Mouse (Mus musculus): ENCODE data around the gene Sirpa. TPM values are rescaled to one million over a fixed set of nuclear protein-coding genes. Genes with fewer than 3 reads are reported as not detected.

Gene Sirpa
- total and polyA plus RNA-seq, 3 experiments: 20.4 to 30.6 (median 27.1) TPM

DNA sequence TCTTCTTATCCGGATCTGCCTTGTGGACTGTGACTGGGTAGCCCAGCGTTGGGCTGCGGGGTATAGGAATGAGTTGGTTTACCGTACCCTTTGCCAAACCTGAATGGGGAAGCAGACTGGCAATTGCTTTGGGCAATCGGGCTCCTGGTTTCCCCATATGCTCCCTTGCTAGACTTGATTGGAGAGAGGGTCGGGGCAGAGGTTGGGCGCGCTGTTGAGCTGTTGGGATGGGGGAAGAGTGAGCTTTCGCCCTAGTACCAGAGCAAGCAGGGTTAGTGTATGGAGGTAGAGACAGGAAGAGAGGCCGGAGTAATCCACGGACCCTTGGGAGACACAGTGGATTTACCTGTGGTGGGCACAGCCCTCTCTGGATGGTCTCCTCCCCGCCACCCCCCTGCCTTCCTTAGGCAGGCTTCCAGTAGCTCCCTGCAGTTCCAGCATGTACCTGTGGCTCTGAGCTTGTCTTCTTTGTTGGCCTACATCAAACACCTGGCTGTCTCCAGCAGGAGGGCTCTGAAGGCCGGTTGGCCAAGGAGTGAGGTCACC lies 1.3 kb downstream of the Sirpa start:
- H3K27me3 ChIP-seq (replicated peaks): no peaks in the 10 kb centered on the region
- in situ Hi-C loops (cut with MboI; ENCODE audit: low pct_ligation_motif_present, low pct_unique_long_range_greater_than_20kb, low sequenced_read_pairs) (no loop called here), dilution Hi-C loops (cut with MboI; ENCODE audit: extremely low pct_ligation_motif_present, extremely low pct_unique_long_range_greater_than_20kb, low sequenced_read_pairs) (no loop called here)
- peaks cover 7% of the 10 kb centered on the region for H3K79me2 ChIP-seq (replicated peaks; ENCODE audit: control insufficient read depth, extremely low read depth, insufficient read depth, poor library complexity, severe bottlenecking)
- H3K36me3 ChIP-seq (replicated peaks in 1 of 2; ENCODE audit: control insufficient read depth in 1 of 2, insufficient read depth in 1 of 2, low read length in 1 of 2): peaks cover 0 to 23% of the 10 kb centered on the region in 2 experiments
- H3K9ac ChIP-seq (ENCODE audit: insufficient read depth, low read depth): peak overlapping the region; percentile 55
- H3K27ac ChIP-seq (ENCODE audit: insufficient read depth, low read depth): no peak overlapping the region
- H3K4me2 ChIP-seq (ENCODE audit: insufficient read depth, low read depth, poor library complexity, severe bottlenecking): peak overlapping the region; percentile 63
- no peak for DNase-seq (ENCODE audit: extremely low read depth)
- no peaks in the 10 kb centered on the region for H3K9me3 ChIP-seq (replicated peaks; ENCODE audit: low read length)
- peaks cover 22 to 62% of the 10 kb centered on the region in 2 experiments; a peak in 3 of 4 replicates for H3K4me1 ChIP-seq (ENCODE audit: control insufficient read depth in 1 of 2, insufficient read depth in 2 of 2)
- peak overlapping the region; percentile 67 to 86 (median 70) for H3K4me3 ChIP-seq (replicated peaks in 1 of 3; ENCODE audit: low read depth in 2 of 3, low read length in 2 of 3, poor library complexity in 1 of 3)
- TF ChIP-seq CTCF (conservative IDR thresholded peaks at IDR 0.05 in 1 of 2, IDR thresholded peaks at IDR 0.05 in 1 of 2; ENCODE audit: low read depth in 2 of 2, low read length in 2 of 2) (no peak), HCFC1 (IDR thresholded peaks at IDR 0.05; ENCODE audit: low read depth, low read length) (no peak), CHD2 (IDR thresholded peaks at IDR 0.05; ENCODE audit: low read length) (no peak), ELF1 (IDR thresholded peaks at IDR 0.05; ENCODE audit: low read depth, low read length) (no peak), E2F4 (IDR thresholded peaks at IDR 0.05; ENCODE audit: insufficient replicate concordance, low read depth, low read length) (no peak), MEF2A (IDR thresholded peaks at IDR 0.05; ENCODE audit: borderline replicate concordance, low read depth, low read length) (no peak), RAD21 (IDR thresholded peaks at IDR 0.05; ENCODE audit: low read depth, low read length) (no peak), MAZ (IDR thresholded peaks at IDR 0.05; ENCODE audit: low read depth, low read length) (no peak)

DNA sequence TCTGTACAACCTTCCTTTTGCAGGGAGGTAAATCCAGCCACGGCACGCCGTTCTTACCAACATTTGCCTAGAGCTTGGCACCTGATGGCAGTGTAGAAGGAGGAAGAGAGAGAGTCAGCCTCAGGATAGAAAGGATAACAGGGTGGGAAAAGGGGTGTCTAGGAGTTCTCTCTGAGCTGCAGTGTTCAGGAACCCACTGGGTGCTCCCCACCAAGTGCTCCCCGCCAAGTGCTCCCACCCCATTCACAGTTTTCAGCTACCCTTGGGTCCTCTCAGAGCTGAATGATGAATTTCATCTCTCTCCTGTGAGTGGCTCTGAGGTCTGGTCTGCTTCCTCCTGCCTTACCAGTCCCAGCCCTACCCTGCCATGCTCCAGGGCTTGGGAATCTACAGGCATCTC lies 1.9 kb downstream of the Sirpa start:
- no peak for TF ChIP-seq NRF1 (IDR thresholded peaks at IDR 0.05; ENCODE audit: low read depth, low read length)
- TF ChIP-seq RAD21 (IDR thresholded peaks at IDR 0.05; ENCODE audit: low read depth, low read length): no peak
- no peak for TF ChIP-seq JUND (conservative IDR thresholded peaks at IDR 0.05; ENCODE audit: low read depth, low read length)
- TF ChIP-seq CHD1 (IDR thresholded peaks at IDR 0.05; ENCODE audit: low read depth, low read length): no peak
- no peak for TF ChIP-seq HCFC1 (IDR thresholded peaks at IDR 0.05; ENCODE audit: low read depth, low read length)
- no peak for TF ChIP-seq POLR2A (IDR thresholded peaks at IDR 0.05; ENCODE audit: low read depth, low read length)
- no peak for TF ChIP-seq JUN (IDR thresholded peaks at IDR 0.05; ENCODE audit: insufficient read depth, low read depth, low read length)
- TF ChIP-seq ZMIZ1 (IDR thresholded peaks at IDR 0.05; ENCODE audit: low read depth, low read length): no peak
- no peak for TF ChIP-seq ETS1 (conservative IDR thresholded peaks at IDR 0.05; ENCODE audit: low read depth, low read length)
- no peak for TF ChIP-seq RCOR1 (conservative IDR thresholded peaks at IDR 0.05; ENCODE audit: low read depth, low read length)
- no peak for TF ChIP-seq CTCF (conservative IDR thresholded peaks at IDR 0.05 in 1 of 2, IDR thresholded peaks at IDR 0.05 in 1 of 2; ENCODE audit: low read depth in 2 of 2, low read length in 2 of 2)
- TF ChIP-seq IRF4 (IDR thresholded peaks at IDR 0.05; ENCODE audit: low read depth, low read length): no peak
- TF ChIP-seq SMC3 (IDR thresholded peaks at IDR 0.05; ENCODE audit: low read depth, low read length): no peak
- TF ChIP-seq E2F4 (IDR thresholded peaks at IDR 0.05; ENCODE audit: insufficient replicate concordance, low read depth, low read length): no peak
- no peak for TF ChIP-seq ZC3H11A (IDR thresholded peaks at IDR 0.05; ENCODE audit: low read depth, low read length)

More for the DNA sequence above, 1.9 kb downstream of the Sirpa start:
- no peaks in the 10 kb centered on the region for H3K27me3 ChIP-seq (replicated peaks)
- H3K4me1 ChIP-seq (ENCODE audit: control insufficient read depth in 1 of 2, insufficient read depth in 2 of 2): peaks cover 22 to 68% of the 10 kb centered on the region in 2 experiments; a peak in 3 of 4 replicates
- peak overlapping the region; percentile 55; the same call in 1 of the 2 replicates for H3K9ac ChIP-seq (ENCODE audit: insufficient read depth, low read depth)
- H3K27ac ChIP-seq (ENCODE audit: insufficient read depth, low read depth): no peak overlapping the region
- peaks cover 0 to 29% of the 10 kb centered on the region in 2 experiments for H3K36me3 ChIP-seq (replicated peaks in 1 of 2; ENCODE audit: control insufficient read depth in 1 of 2, insufficient read depth in 1 of 2, low read length in 1 of 2)
- peak overlapping the region; percentile 67 to 86 (median 70) for H3K4me3 ChIP-seq (replicated peaks in 1 of 3; ENCODE audit: low read depth in 2 of 3, low read length in 2 of 3, poor library complexity in 1 of 3)
- H3K4me2 ChIP-seq (ENCODE audit: insufficient read depth, low read depth, poor library complexity, severe bottlenecking): peak overlapping the region; percentile 63
- peaks cover 7% of the 10 kb centered on the region for H3K79me2 ChIP-seq (replicated peaks; ENCODE audit: control insufficient read depth, extremely low read depth, insufficient read depth, poor library complexity, severe bottlenecking)
- in situ Hi-C loops (cut with MboI; ENCODE audit: low pct_ligation_motif_present, low pct_unique_long_range_greater_than_20kb, low sequenced_read_pairs) (no loop called here), dilution Hi-C loops (cut with MboI; ENCODE audit: extremely low pct_ligation_motif_present, extremely low pct_unique_long_range_greater_than_20kb, low sequenced_read_pairs) (no loop called here)
- DNase-seq (ENCODE audit: extremely low read depth): no peak
- no peaks in the 10 kb centered on the region for H3K9me3 ChIP-seq (replicated peaks; ENCODE audit: low read length)
